Mouse (Mus musculus): ENCODE measurements around the gene Adipoq. TPM values are rescaled to one million over a fixed set of nuclear protein-coding genes. Genes with fewer than 3 reads are reported as not detected.

Adipoq gene
- polyA plus RNA-seq, 2 experiments = not detected

DNA sequence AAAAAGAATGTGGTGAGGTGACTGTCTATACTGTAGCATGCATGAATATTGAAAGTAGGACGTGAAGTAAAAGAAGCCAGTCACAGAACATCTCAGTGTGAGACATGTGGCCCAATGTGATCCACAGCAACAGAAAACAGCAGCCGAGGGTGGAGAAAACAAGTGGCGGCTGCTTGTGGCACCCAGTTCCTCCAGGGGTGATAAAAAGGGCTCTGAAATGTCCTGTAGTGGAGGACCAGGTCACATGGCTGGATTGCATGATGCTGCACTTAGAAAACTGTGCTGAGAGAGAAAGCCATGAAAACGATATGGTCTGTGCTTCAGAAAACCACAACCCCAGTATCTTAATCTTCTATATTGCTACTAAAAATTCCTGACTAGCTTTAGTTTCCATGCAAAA, 34.7 kb downstream of the Adipoq start:
- Histone ChIP-seq H3K4me2 (ENCODE audit: low read depth) (no peak overlapping the region), H3K27ac (no peak overlapping the region), H3K4me3 (ENCODE audit: insufficient read depth in 1 of 2, low read depth in 2 of 2, low read length in 2 of 2) (no peak overlapping the region), H3K27me3 (ENCODE audit: control insufficient read depth, insufficient read depth, low read length) (no peaks in the 10 kb centered on the region), H3K9ac (replicated peaks) (no peak overlapping the region), H3K4me1 (replicated peaks; ENCODE audit: control insufficient read depth in 2 of 2, insufficient read depth in 2 of 2, low read length in 1 of 2) (no peaks in the 10 kb centered on the region), H3K9me3 (ENCODE audit: control insufficient read depth, low read length) (no peaks in the 10 kb centered on the region), H3K36me3 (replicated peaks; ENCODE audit: control insufficient read depth, insufficient read depth, low read depth) (no peaks in the 10 kb centered on the region)
- DNase-seq (ENCODE audit: low read depth in 3 of 3, low spot score in 3 of 3) (no peak), ATAC-seq (ENCODE audit: insufficient read depth) (no peak)
- no peak for TF ChIP-seq CTCF (IDR thresholded peaks at IDR 0.05; ENCODE audit: low read depth)
- no peak for TF ChIP-seq EP300 (IDR thresholded peaks at IDR 0.05; ENCODE audit: low read depth)
- 11% methylated on average over 4 of the region's 4 CpGs for WGBS (ENCODE audit: insufficient replicate concordance)

DNA sequence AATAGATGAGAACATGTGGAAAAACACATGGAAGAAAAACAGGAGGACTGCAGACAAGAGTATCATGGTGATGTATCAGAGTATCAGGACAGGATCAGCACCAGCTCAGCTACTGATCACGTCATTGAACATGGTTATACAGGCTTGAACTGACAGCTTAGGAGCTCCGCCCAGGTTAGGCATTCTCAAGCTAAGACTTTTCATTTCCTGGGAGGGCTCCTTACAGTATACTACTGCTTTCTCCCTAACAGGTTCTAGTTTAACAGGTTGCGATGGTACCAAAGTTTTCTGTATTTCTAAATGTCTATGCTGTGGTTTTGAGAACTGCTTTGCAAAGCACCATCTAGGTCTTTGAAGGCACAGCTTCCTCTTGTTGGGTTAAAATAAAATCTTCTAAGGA, 35.2 kb downstream of the Adipoq start:
- TF ChIP-seq EP300 (IDR thresholded peaks at IDR 0.05; ENCODE audit: low read depth) (no peak), CTCF (IDR thresholded peaks at IDR 0.05; ENCODE audit: low read depth) (no peak)
- DNase-seq (ENCODE audit: low read depth in 3 of 3, low spot score in 3 of 3) = no peak
- H3K27ac ChIP-seq = no peak overlapping the region
- H3K36me3 ChIP-seq (replicated peaks; ENCODE audit: control insufficient read depth, insufficient read depth, low read depth) = no peaks in the 10 kb centered on the region
- ATAC-seq (ENCODE audit: insufficient read depth) = no peak
- no peak overlapping the region for H3K4me3 ChIP-seq (ENCODE audit: insufficient read depth in 1 of 2, low read depth in 2 of 2, low read length in 2 of 2)
- no peak overlapping the region for H3K4me2 ChIP-seq (ENCODE audit: low read depth)
- 11% methylated on average over 3 of the region's 3 CpGs for whole genome bisulfite sequencing (ENCODE audit: insufficient replicate concordance)
- no peak overlapping the region for H3K9ac ChIP-seq (replicated peaks)
- no peaks in the 10 kb centered on the region for H3K9me3 ChIP-seq (ENCODE audit: control insufficient read depth, low read length)
- H3K4me1 ChIP-seq (replicated peaks; ENCODE audit: control insufficient read depth in 2 of 2, insufficient read depth in 2 of 2, low read length in 1 of 2) = no peaks in the 10 kb centered on the region
- H3K27me3 ChIP-seq (ENCODE audit: control insufficient read depth, insufficient read depth, low read length) = no peaks in the 10 kb centered on the region

DNA sequence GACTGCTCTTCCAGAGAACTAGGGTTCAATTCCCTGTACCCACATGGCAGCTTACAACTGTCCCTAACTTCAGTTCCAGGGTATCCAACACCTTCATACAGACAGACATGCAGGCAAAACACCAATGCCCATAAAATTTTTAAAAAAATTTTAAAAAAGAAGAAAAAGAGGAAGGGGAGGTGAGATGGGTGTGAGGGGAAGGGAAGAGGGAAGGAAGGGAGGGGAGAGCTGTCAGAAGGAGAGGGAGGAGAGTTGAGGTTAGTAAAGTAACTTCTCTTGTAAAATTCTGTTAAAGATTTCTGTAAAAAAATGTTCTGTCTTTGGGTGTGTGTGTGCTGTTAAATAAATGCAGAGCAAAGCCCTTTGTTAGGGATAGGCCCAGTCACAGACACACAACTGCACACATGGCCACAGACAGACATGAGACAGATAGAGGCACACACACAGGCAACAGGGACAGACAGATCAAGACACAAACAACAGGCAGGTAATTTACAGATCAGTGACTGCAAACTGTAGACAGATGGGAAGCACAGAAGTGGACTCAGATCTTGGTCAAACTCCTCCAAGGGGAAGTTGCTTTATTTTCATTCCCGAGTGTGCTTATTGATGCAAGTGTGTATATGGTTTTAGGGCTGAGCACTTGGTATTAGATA, 35.7 kb downstream of the Adipoq start:
- WGBS (ENCODE audit: insufficient replicate concordance) = 11% methylated on average over 1 of the region's 1 CpGs
- Histone ChIP-seq H3K27ac (no peak overlapping the region), H3K9me3 (ENCODE audit: control insufficient read depth, low read length) (no peaks in the 10 kb centered on the region), H3K4me1 (replicated peaks; ENCODE audit: control insufficient read depth in 2 of 2, insufficient read depth in 2 of 2, low read length in 1 of 2) (no peaks in the 10 kb centered on the region), H3K27me3 (ENCODE audit: control insufficient read depth, insufficient read depth, low read length) (no peaks in the 10 kb centered on the region), H3K36me3 (replicated peaks; ENCODE audit: control insufficient read depth, insufficient read depth, low read depth) (no peaks in the 10 kb centered on the region), H3K4me2 (ENCODE audit: low read depth) (no peak overlapping the region), H3K4me3 (ENCODE audit: insufficient read depth in 1 of 2, low read depth in 2 of 2, low read length in 2 of 2) (no peak overlapping the region), H3K9ac (replicated peaks) (no peak overlapping the region)
- no peak for TF ChIP-seq EP300 (IDR thresholded peaks at IDR 0.05; ENCODE audit: low read depth)
- no peak for TF ChIP-seq CTCF (IDR thresholded peaks at IDR 0.05; ENCODE audit: low read depth)
- no peak for DNase-seq (ENCODE audit: low read depth in 3 of 3, low spot score in 3 of 3)
- no peak for ATAC-seq (ENCODE audit: insufficient read depth)

DNA sequence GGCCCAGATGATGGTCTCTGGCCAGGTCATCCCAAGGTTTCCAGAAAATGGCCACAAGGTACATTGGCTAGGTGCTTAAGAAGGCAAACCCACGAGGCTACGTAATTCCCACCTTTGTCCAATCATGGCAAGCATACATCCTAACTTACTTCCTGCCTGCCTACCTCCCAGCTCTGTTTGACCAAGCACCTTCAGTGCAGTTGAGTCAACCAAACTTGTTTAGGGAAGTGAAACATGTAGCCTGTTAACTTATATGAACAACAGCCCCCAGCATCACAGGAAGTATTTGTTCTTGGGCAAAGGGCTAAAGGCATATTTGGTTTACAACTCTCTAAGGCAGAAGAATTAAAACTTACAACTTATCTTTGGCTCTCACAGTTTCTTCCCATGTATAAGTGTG, 39.5 kb downstream of the Adipoq start:
- H3K4me2 ChIP-seq (ENCODE audit: low read depth) = no peak overlapping the region
- no peak overlapping the region for H3K4me3 ChIP-seq (ENCODE audit: insufficient read depth in 1 of 2, low read depth in 2 of 2, low read length in 2 of 2)
- H3K36me3 ChIP-seq (replicated peaks; ENCODE audit: control insufficient read depth, insufficient read depth, low read depth) = no peaks in the 10 kb centered on the region
- H3K27me3 ChIP-seq (ENCODE audit: control insufficient read depth, insufficient read depth, low read length) = no peaks in the 10 kb centered on the region
- no peak for TF ChIP-seq EP300 (IDR thresholded peaks at IDR 0.05; ENCODE audit: low read depth)
- no peak for TF ChIP-seq CTCF (IDR thresholded peaks at IDR 0.05; ENCODE audit: low read depth)
- WGBS (ENCODE audit: insufficient replicate concordance) = 54% methylated on average over 2 of the region's 2 CpGs
- ATAC-seq (ENCODE audit: insufficient read depth) (no peak), DNase-seq (ENCODE audit: low read depth in 3 of 3, low spot score in 3 of 3) (no peak)
- no peaks in the 10 kb centered on the region for H3K4me1 ChIP-seq (replicated peaks; ENCODE audit: control insufficient read depth in 2 of 2, insufficient read depth in 2 of 2, low read length in 1 of 2)
- H3K9me3 ChIP-seq (ENCODE audit: control insufficient read depth, low read length) = no peaks in the 10 kb centered on the region
- no peak overlapping the region for H3K9ac ChIP-seq (replicated peaks)
- H3K27ac ChIP-seq = no peak overlapping the region

DNA sequence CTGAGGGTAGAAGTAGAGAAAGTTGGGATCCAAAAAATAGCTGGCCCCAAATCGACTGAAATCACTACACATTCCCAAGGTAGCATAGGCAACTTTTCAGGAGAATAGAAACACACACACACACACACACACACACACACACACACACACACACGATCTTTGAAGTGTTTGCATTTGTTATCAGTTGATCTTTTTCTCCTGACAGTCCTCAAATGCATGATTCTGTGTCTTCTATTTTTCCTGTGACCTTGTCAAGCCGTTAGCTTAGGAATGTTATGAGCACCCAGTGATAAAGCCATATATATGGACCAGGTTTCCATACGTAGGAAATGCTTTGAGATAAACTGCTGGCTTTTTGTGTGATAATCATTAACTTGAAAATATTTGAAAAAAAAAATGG, 40.1 kb downstream of the Adipoq start:
- WGBS (ENCODE audit: insufficient replicate concordance) = 37% methylated on average over 4 of the region's 4 CpGs
- DNase-seq (ENCODE audit: low read depth in 3 of 3, low spot score in 3 of 3) = no peak

More for the DNA sequence above, 40.1 kb downstream of the Adipoq start:
- no peak for TF ChIP-seq EP300 (IDR thresholded peaks at IDR 0.05; ENCODE audit: low read depth)
- TF ChIP-seq CTCF (IDR thresholded peaks at IDR 0.05; ENCODE audit: low read depth) = no peak
- no peaks in the 10 kb centered on the region for H3K36me3 ChIP-seq (replicated peaks; ENCODE audit: control insufficient read depth, insufficient read depth, low read depth)
- H3K27ac ChIP-seq = no peak overlapping the region
- H3K4me2 ChIP-seq (ENCODE audit: low read depth) = no peak overlapping the region
- no peaks in the 10 kb centered on the region for H3K4me1 ChIP-seq (replicated peaks; ENCODE audit: control insufficient read depth in 2 of 2, insufficient read depth in 2 of 2, low read length in 1 of 2)
- ATAC-seq (ENCODE audit: insufficient read depth) = no peak
- no peaks in the 10 kb centered on the region for H3K27me3 ChIP-seq (ENCODE audit: control insufficient read depth, insufficient read depth, low read length)
- no peaks in the 10 kb centered on the region for H3K9me3 ChIP-seq (ENCODE audit: control insufficient read depth, low read length)
- no peak overlapping the region for H3K4me3 ChIP-seq (ENCODE audit: insufficient read depth in 1 of 2, low read depth in 2 of 2, low read length in 2 of 2)
- no peak overlapping the region for H3K9ac ChIP-seq (replicated peaks)

Data from liver, embryonic 14.5 days (tissue).